Mouse (Mus musculus) lung, postnatal 25 days (tissue): ENCODE results near the gene Rbm12.
"Not testable (repeated sequence)": the region's sequence is repeated elsewhere in the genome, so short reads cannot be mapped to it uniquely, and the experiment has no call there.

Experiments
- DNase-seq: peaks from one replicate; pipeline ENCODE4 v3.0.0; 2022; ENCODE audit warnings: low spot score

Rbm12 gene

GRCm38 (mm10) chr2:156111358-156112079 lies at the start of gene Rbm12, which contains the start of gene Cpne1:
TSS of gene Rbm12 (minus strand) at chr2:156111978.
TSS of gene Cpne1 (minus strand) at chr2:156111965.
- peak; percentile 91 for DNase-seq

- DNase-seq = no peak
Observed at GRCm38 (mm10) chr2:156151538-156151937, 39.8 kb upstream of the Rbm12 start.

- DNase-seq = no peak
Observed at GRCm38 (mm10) chr2:156147316-156147915, 35.6 kb upstream of the Rbm12 start.

- no peak for DNase-seq
Observed at GRCm38 (mm10) chr2:156146272-156146989, 34.7 kb upstream of the Rbm12 start.

GRCm38 (mm10) chr2:156145486-156146130 lies 33.8 kb upstream of the Rbm12 start:
- DNase-seq = no peak

- DNase-seq = peak; percentile 92
Observed at GRCm38 (mm10) chr2:156143953-156144724, 32.4 kb upstream of the Rbm12 start, which contains the start of the genes Romo1 and Nfs1. TSS of gene Romo1 (plus strand) at chr2:156144039. TSS of gene Nfs1 (minus strand) at chr2:156144186.

GRCm38 (mm10) chr2:156143367-156143766 lies 31.6 kb upstream of the Rbm12 start:
- DNase-seq = no peak

- no peak for DNase-seq
Observed at GRCm38 (mm10) chr2:156142820-156143219, 31.0 kb upstream of the Rbm12 start.

GRCm38 (mm10) chr2:156135695-156136094 lies 23.9 kb upstream of the Rbm12 start:
- DNase-seq = no peak

GRCm38 (mm10) chr2:156134161-156134560 lies 22.4 kb upstream of the Rbm12 start:
- DNase-seq = no peak

- DNase-seq = no peak
Observed at GRCm38 (mm10) chr2:156126992-156127391, 15.2 kb upstream of the Rbm12 start, which contains the start of gene Gm28036. TSS of gene Gm28036 (minus strand) at chr2:156127092.

- DNase-seq = no peak
Observed at GRCm38 (mm10) chr2:156123731-156124130, 12.0 kb upstream of the Rbm12 start.

- DNase-seq = no peak
Observed at GRCm38 (mm10) chr2:156119566-156119965, 7.8 kb upstream of the Rbm12 start.

GRCm38 (mm10) chr2:156112080-156112423 lies 274 bp upstream of the Rbm12 start:
- DNase-seq = not testable (repeated sequence)

GRCm38 (mm10) chr2:156110627-156111357 lies 986 bp downstream of the Rbm12 start:
- DNase-seq = no peak

- peak; percentile 21 for DNase-seq
Observed at GRCm38 (mm10) chr2:156091926-156092325, 19.9 kb downstream of the Rbm12 start.

- no peak for DNase-seq
Observed at GRCm38 (mm10) chr2:156089799-156090198, 22.0 kb downstream of the Rbm12 start.

GRCm38 (mm10) chr2:156087391-156088110 lies 24.2 kb downstream of the Rbm12 start:
- DNase-seq = no peak

- no peak for DNase-seq
Observed at GRCm38 (mm10) chr2:156084541-156084940, 27.2 kb downstream of the Rbm12 start.

- DNase-seq = no peak
Observed at GRCm38 (mm10) chr2:156080391-156080790, 31.4 kb downstream of the Rbm12 start.
